Mouse (Mus musculus): ENCODE results near the gene Gpt2.

DNA sequence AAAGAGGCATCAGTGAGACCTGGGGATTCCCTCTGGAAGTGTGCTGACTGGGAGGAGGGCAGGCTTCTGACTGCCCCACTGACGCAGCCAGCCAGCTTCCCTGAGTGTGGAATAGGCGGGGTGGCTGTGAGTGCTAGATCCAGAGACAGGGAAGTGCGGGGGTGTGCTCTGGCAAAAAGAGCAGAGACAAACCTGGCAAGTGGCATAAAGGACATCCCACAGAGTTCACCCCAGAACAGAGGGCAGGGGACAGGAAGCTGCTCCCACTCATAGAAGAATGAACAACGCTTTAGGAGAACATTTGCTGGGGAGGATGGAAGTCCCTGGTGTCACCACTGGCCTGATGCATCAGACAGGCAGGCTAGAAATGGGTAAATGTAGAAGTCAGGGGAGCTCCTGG, 25.0 kb downstream of the Gpt2 start:
- no peak for TF ChIP-seq CTCF (IDR thresholded peaks at IDR 0.05; ENCODE audit: low read depth)
- no peak for TF ChIP-seq EP300 (optimal IDR thresholded peaks at IDR 0.05)
